Mouse (Mus musculus): ENCODE data around the gene Fstl4.

Fstl4 gene

DNA sequence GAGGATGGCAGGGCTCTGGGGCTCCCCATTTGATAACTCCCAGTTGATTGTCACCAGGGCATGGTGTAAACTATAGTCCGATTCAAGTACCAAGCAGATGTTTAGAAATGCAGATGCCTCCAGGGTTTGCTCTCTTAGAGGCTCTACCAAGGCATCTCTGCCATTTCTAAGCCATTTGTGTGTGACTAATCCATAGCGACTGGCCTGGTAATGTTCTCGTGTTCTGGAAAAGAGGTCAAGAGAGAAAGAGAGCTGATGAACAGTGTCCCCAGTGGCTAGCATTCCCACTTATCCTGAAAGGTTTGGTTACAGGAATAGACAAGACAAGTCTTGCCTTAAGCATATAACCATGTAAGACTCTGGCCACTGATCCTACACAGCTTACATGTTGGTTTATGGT, 3.5 kb downstream of the Fstl4 start:
- DNase-seq (ENCODE audit: low read depth, low spot score), result no peak

DNA sequence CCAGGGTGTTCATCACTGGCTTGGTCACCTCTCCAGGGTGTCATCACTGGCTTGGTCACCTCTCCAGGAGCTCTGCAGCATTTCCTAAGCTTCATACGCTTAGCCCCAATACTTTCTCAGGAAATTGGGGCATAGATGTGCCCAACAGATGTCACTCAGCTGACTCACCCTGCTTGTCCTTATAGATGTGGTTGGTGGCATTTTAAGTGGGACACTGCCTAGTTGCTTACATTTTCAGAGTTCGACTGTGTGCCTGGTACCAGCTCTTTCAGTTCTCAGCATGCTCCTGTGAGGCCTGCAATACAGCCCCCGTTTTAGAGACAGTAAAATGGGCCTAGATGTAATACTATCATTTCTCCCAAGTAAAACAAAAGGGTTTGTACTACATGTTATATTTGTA, 8.6 kb downstream of the Fstl4 start:
- no peak for DNase-seq (ENCODE audit: low read depth, low spot score)

GRCm38 (mm10) chr11:52775291-52775690, 10.9 kb downstream of the Fstl4 start:
- DNase-seq (ENCODE audit: low read depth, low spot score), result no peak

DNA sequence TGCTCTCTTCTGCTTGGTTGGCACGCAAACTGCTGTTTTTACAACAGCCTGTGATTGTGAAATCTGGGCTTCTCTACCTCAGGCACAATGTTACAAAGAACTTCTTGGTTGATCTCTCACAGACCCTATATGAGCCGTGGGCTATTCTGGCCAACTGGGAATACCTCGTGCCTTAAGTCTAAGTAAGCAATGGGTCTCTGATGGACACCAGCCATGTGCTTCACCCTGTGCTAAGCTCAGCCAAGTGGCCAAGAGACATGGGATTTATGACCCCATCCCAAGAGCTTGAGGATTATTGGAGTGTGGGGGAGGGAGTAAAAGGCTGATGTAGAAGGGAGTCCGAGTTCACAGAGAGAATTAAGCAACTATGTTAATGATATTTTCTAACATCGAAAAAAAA, 18.0 kb downstream of the Fstl4 start:
- DNase-seq (ENCODE audit: low read depth, low spot score), result no peak

- no peak for DNase-seq (ENCODE audit: low read depth, low spot score)
These were observed 29.9 kb downstream of the Fstl4 start for GRCm38 (mm10) chr11:52794331-52794730.

DNA sequence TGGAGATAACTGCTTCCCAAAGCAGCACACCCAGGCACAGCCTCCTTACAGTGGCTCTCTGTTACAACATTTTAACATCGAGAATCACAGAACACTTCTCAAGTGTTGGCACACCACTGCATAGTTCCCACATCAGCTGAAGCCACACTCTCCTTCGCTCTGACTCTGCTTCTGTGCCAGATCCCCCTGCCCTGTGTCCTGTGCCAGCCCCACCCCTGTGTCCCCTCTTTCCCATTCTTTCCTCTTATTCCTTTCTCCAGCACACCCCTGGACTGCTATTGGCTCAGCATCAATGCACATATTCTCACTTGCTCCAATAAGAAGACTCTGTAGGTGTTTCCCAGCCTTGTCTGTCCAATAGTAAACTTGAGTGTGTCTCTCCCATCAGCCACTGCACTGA, 45.1 kb downstream of the Fstl4 start:
- DNase-seq (ENCODE audit: low read depth, low spot score), result no peak

- DNase-seq (ENCODE audit: low read depth, low spot score), result no peak
These were observed 51.6 kb downstream of the Fstl4 start for GRCm38 (mm10) chr11:52816004-52816403.

DNA sequence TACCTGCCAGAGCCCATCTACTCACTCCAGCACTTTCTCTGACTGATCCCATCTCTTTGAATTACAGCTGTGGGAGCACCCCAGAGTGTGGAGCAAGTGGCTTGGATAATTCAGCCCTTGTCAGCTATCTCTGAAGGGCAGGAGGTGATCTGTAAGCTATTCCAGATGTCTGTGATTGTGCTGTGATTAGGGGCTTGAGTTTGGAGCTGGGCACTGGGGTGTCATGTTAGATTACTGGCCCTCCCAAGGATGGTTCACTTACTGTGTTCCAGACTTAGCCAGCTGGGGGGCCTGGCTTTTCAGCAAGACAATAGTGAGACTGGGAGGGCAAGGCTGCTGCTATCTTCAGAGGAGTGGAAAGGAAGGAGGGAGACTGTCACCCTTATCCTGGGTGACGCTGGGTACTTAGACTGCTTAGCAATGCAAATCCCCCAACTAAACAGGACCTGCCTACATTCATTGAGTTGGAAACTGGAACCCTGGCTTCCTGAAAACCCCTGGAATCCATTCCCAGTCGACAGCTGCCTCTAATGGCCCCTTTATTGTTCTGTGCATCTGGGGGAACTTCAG, 56.0 kb downstream of the Fstl4 start:
- DNase-seq (ENCODE audit: low read depth, low spot score), result no peak

GRCm38 (mm10) chr11:52826591-52826990, 62.2 kb downstream of the Fstl4 start:
- DNase-seq (ENCODE audit: low read depth, low spot score), result no peak

- DNase-seq (ENCODE audit: low read depth, low spot score), result no peak
These were observed 67.3 kb downstream of the Fstl4 start for GRCm38 (mm10) chr11:52831631-52832310.

DNA sequence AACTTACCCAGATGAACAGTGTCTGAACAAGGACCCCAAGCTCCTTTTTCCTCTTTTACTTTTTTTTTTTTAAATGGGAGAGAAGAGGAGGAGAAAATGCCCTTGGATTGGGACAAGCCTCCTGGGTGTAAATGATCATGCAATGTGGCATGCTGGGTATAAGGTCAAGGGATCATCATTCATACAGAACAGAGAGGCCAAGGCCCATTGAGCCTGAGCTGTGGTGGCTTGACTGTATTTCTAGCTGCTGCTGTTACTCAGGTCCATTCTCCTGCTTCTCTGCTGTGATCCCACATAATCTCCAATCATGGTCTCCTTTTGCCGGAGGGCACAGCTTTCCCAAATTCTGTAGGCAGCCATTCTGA, 67.9 kb downstream of the Fstl4 start:
- DNase-seq (ENCODE audit: low read depth, low spot score), result no peak

- no peak for DNase-seq (ENCODE audit: low read depth, low spot score)
These were observed 84.3 kb downstream of the Fstl4 start for GRCm38 (mm10) chr11:52848691-52849090.

- DNase-seq (ENCODE audit: low read depth, low spot score), result no peak
These were observed 85.6 kb downstream of the Fstl4 start for GRCm38 (mm10) chr11:52850071-52850470.

- DNase-seq (ENCODE audit: low read depth, low spot score), result no peak
These were observed 108.5 kb downstream of the Fstl4 start for GRCm38 (mm10) chr11:52872846-52873512.

- DNase-seq (ENCODE audit: low read depth, low spot score), result no peak
These were observed 111.7 kb downstream of the Fstl4 start for GRCm38 (mm10) chr11:52875916-52876765.

GRCm38 (mm10) chr11:52877662-52878061, 113.2 kb downstream of the Fstl4 start:
- DNase-seq (ENCODE audit: low read depth, low spot score), result no peak

GRCm38 (mm10) chr11:52879958-52880357, 115.5 kb downstream of the Fstl4 start:
- no peak for DNase-seq (ENCODE audit: low read depth, low spot score)

DNA sequence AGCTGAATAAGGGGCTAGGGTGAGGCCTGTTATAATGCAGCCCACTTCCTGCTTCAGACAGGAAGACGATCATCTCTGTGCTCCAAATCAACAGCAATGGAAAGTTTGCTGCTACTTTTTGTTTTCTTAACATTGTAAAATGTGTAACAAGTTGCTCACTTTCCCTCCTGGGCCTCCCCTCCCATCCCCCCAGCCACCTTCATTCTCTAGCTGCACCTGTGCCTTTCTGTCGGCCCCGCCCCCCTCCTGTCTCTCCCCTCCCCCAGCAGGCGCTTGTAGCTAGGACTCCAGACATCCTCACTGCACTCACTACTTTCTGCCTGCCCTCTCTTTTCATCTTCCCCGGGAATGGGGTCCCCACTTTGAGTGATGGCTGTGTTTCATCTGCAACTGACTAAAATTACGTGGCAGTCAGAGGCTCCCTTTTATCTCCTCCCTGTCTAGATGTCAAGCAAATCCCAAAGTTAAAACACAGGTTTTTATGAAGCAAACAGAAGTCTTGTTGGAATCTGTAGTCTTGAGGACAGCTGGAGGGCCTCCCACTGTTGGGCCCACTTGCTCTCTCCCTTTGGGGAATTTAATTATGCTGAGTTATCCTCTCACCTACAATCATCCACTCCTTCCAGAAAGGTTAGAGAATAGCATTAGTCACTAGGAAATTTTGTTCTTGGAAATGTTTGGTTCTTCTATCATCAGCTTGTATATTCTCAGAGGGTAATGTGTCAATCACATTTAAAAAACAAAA, 122.3 kb downstream of the Fstl4 start:
- no peak for DNase-seq (ENCODE audit: low read depth, low spot score)

- no peak for DNase-seq (ENCODE audit: low read depth, low spot score)
These were observed 123.7 kb downstream of the Fstl4 start for GRCm38 (mm10) chr11:52888150-52888549.

DNA sequence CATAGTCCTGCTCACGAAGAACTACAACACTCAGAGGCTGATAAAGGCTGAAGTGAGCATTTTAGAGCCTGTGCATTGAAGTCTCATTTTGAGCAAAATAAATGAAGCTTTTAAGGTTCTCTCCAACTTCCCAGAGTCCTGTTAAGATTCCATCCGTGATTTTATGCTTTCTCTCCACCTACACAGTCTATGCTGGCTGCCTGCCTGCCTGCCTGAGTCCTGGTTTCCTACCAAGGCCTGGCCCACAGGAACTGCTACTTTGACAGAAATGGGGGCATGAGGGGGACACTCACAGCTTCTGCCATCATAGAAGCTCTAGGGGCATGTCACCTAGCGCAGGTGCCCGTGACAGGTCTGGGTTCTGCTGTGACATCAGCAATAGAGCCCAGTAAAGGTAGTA, 125.1 kb downstream of the Fstl4 start:
- DNase-seq (ENCODE audit: low read depth, low spot score), result no peak

- DNase-seq (ENCODE audit: low read depth, low spot score), result no peak
These were observed 125.7 kb downstream of the Fstl4 start for GRCm38 (mm10) chr11:52890156-52890555.

DNA sequence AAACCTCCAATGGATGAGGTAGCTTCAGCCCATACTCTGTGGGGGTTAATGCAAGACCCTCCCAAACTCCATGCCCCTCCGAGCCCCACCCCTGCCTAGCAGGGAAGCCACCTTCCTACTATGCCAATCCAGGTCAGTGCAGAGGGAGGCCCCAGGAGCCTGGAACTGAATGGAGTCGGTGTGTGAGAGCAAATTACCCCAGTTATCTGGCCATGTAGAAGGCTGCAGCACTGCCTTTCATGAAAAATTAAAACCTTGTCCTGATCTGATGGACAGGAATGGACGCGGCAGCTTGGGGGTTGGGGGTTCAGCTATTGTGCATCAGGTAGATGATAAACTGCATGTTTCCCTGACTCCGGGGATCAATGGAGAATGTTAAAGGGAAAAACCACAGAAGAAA, 139.7 kb downstream of the Fstl4 start:
- no peak for DNase-seq (ENCODE audit: low read depth, low spot score)

Measured in embryo, embryonic 11.5 days (tissue).